Mouse (Mus musculus) CH12.LX (cell line): ENCODE results near the gene Afg3l1. TPM values are rescaled to one million over a fixed set of nuclear protein-coding genes. Genes with fewer than 3 reads are reported as not detected.

Experiments used
- DNase-seq: peaks from one replicate; pipeline ENCODE4 v3.0.0-alpha.2; 2013; ENCODE audit errors: extremely low read depth
- H3K27ac ChIP-seq: 2 replicates; pipeline ENCODE4 v1.5.1; 2012; ENCODE audit warnings: low read depth, mild to moderate bottlenecking, control low read depth, moderate library complexity; ENCODE audit not compliant: insufficient read depth
- H3K27me3 ChIP-seq: replicated peaks from 2 replicates; pipeline ENCODE3; 2012; ENCODE audit warnings: inconsistent platforms
- H3K36me3 ChIP-seq, 2 experiments: replicated peaks in 1 of 2; 2 replicates each; pipeline versions ENCODE3 to v1.6.1; 2012; ENCODE audit warnings: inconsistent platforms in 1 of 2, low read length in 1 of 2, mild to moderate bottlenecking in 1 of 2, mixed read lengths in 1 of 2, moderate library complexity in 1 of 2; ENCODE audit not compliant: control insufficient read depth in 1 of 2, insufficient read depth in 1 of 2
- H3K4me1 ChIP-seq, 2 experiments: 2 replicates each; pipeline ENCODE4 v1.6.1; 2012; ENCODE audit warnings: inconsistent platforms in 1 of 2, moderate library complexity in 1 of 2; ENCODE audit not compliant: insufficient read depth in 2 of 2, control insufficient read depth in 1 of 2
- H3K4me2 ChIP-seq: 2 replicates; pipeline ENCODE4 v1.6.1; 2012; ENCODE audit warnings: low read depth, mild to moderate bottlenecking, control low read depth; ENCODE audit not compliant: poor library complexity, insufficient read depth, severe bottlenecking
- H3K4me3 ChIP-seq, 3 experiments: fragments of 150-350 bp in 1 of 3; sonication (generic) in 1 of 3; replicated peaks in 1 of 3; 2 replicates each; pipeline versions ENCODE3 to v1.5.1; 2011 to 2012; ENCODE audit warnings: low read depth in 2 of 3, low read length in 2 of 3, mild to moderate bottlenecking in 2 of 3, moderate library complexity in 2 of 3, control low read depth in 1 of 3, improper control_type of control experiment in 1 of 3, inconsistent platforms in 1 of 3, mixed read lengths in 1 of 3; ENCODE audit not compliant: poor library complexity in 1 of 3
- H3K79me2 ChIP-seq: replicated peaks from 2 replicates; pipeline ENCODE4 v1.6.1; 2012; ENCODE audit warnings: mild to moderate bottlenecking, moderate library complexity; ENCODE audit not compliant: control insufficient read depth, poor library complexity, insufficient read depth, severe bottlenecking; ENCODE audit errors: extremely low read depth
- H3K9ac ChIP-seq: 2 replicates; pipeline ENCODE4 v1.6.1; 2012; ENCODE audit warnings: low read depth, mild to moderate bottlenecking, control low read depth, moderate library complexity; ENCODE audit not compliant: insufficient read depth
- H3K9me3 ChIP-seq: replicated peaks from 2 replicates; pipeline ENCODE3; 2012; ENCODE audit warnings: low read length, inconsistent platforms, mixed read lengths
- BHLHE40 ChIP-seq: IDR thresholded peaks from 2 replicates; pipeline ENCODE4 v1.6.1; 2011; ENCODE audit warnings: mild to moderate bottlenecking, low read depth, low read length, improper control_type of control experiment
- CHD1 ChIP-seq: IDR thresholded peaks from 2 replicates; pipeline ENCODE4 v1.6.1; 2012; ENCODE audit warnings: low read depth, low read length, improper control_type of control experiment, inconsistent platforms
- CHD2 ChIP-seq: IDR thresholded peaks from 2 replicates; pipeline ENCODE4 v1.6.1; 2011; ENCODE audit warnings: low read length, improper control_type of control experiment
- CTCF ChIP-seq, 2 experiments: IDR thresholded peaks in 1 of 2; conservative IDR thresholded peaks in 1 of 2; 2 replicates each; pipeline ENCODE4 v1.5.1; 2011 to 2012; ENCODE audit warnings: low read depth in 2 of 2, low read length in 2 of 2, improper control_type of control experiment in 1 of 2, inconsistent platforms in 1 of 2, mild to moderate bottlenecking in 1 of 2, moderate library complexity in 1 of 2
- ETS1 ChIP-seq: conservative IDR thresholded peaks from 2 replicates; pipeline ENCODE4 v1.6.1; 2012; ENCODE audit warnings: low read depth, mild to moderate bottlenecking, inconsistent platforms, low read length, improper control_type of control experiment, moderate library complexity
- GABPA ChIP-seq: IDR thresholded peaks from 2 replicates; pipeline ENCODE4 v1.6.1; 2012; ENCODE audit warnings: low read depth, low read length, improper control_type of control experiment, inconsistent platforms; ENCODE audit not compliant: insufficient replicate concordance
- HCFC1 ChIP-seq: IDR thresholded peaks from 2 replicates; pipeline ENCODE4 v1.6.1; 2012; ENCODE audit warnings: low read depth, mild to moderate bottlenecking, inconsistent platforms, low read length, improper control_type of control experiment
- IRF4 ChIP-seq: IDR thresholded peaks from 2 replicates; pipeline ENCODE4 v1.6.1; 2014; ENCODE audit warnings: low read depth, mild to moderate bottlenecking, inconsistent platforms, low read length, improper control_type of control experiment
- JUN ChIP-seq: IDR thresholded peaks from 2 replicates; pipeline ENCODE4 v1.6.1; 2011; ENCODE audit warnings: low read depth, mild to moderate bottlenecking, low read length, improper control_type of control experiment, moderate library complexity; ENCODE audit not compliant: insufficient read depth
- JUND ChIP-seq: conservative IDR thresholded peaks from 2 replicates; pipeline ENCODE4 v1.6.1; 2011; ENCODE audit warnings: low read depth, low read length, improper control_type of control experiment
- KAT2A ChIP-seq: IDR thresholded peaks from 2 replicates; pipeline ENCODE4 v1.6.1; 2012; ENCODE audit warnings: low read length, improper control_type of control experiment, inconsistent platforms; ENCODE audit not compliant: insufficient replicate concordance
- MAX ChIP-seq: IDR thresholded peaks from 2 replicates; pipeline ENCODE4 v1.6.1; 2011; ENCODE audit warnings: low read length, improper control_type of control experiment
- MAZ ChIP-seq: IDR thresholded peaks from 2 replicates; pipeline ENCODE4 v1.6.1; 2012; ENCODE audit warnings: low read depth, mild to moderate bottlenecking, inconsistent platforms, low read length, improper control_type of control experiment, moderate library complexity
- MEF2A ChIP-seq: IDR thresholded peaks from 2 replicates; pipeline ENCODE4 v1.6.1; 2014; ENCODE audit warnings: low read depth, mild to moderate bottlenecking, inconsistent platforms, low read length, improper control_type of control experiment, borderline replicate concordance
- MYC ChIP-seq: IDR thresholded peaks from 2 replicates; pipeline ENCODE4 v1.6.1; 2011; ENCODE audit warnings: low read depth, mild to moderate bottlenecking, improper control_type of control experiment, low read length
- NRF1 ChIP-seq: IDR thresholded peaks from 2 replicates; pipeline ENCODE4 v1.6.1; 2014; ENCODE audit warnings: low read depth, mild to moderate bottlenecking, inconsistent platforms, low read length, improper control_type of control experiment, moderate library complexity
- PAX5 ChIP-seq: IDR thresholded peaks from 2 replicates; pipeline ENCODE4 v1.6.1; 2012; ENCODE audit warnings: low read length, inconsistent platforms, mixed read lengths
- POLR2A ChIP-seq: IDR thresholded peaks from 2 replicates; pipeline ENCODE4 v1.6.1; 2011; ENCODE audit warnings: low read depth, mild to moderate bottlenecking, improper control_type of control experiment, low read length
- POLR2AphosphoS2 ChIP-seq: IDR thresholded peaks from 2 replicates; pipeline ENCODE4 v1.6.1; 2011; ENCODE audit warnings: low read depth, low read length, improper control_type of control experiment
- RAD21 ChIP-seq: IDR thresholded peaks from 2 replicates; pipeline ENCODE4 v1.6.1; 2011; ENCODE audit warnings: low read depth, mild to moderate bottlenecking, low read length, improper control_type of control experiment, moderate library complexity
- SIN3A ChIP-seq: IDR thresholded peaks from 2 replicates; pipeline ENCODE4 v1.6.1; 2012; ENCODE audit warnings: low read length, improper control_type of control experiment, inconsistent platforms
- SMC3 ChIP-seq: IDR thresholded peaks from 2 replicates; pipeline ENCODE4 v1.6.1; 2011; ENCODE audit warnings: low read depth, low read length, improper control_type of control experiment
- TBP ChIP-seq: conservative IDR thresholded peaks from 2 replicates; pipeline ENCODE4 v1.6.1; 2011; ENCODE audit warnings: low read depth, low read length, improper control_type of control experiment
- TCF12 ChIP-seq: IDR thresholded peaks from 2 replicates; pipeline ENCODE4 v1.6.1; 2014; ENCODE audit warnings: low read depth, mild to moderate bottlenecking, inconsistent platforms, low read length, improper control_type of control experiment
- UBTF ChIP-seq: IDR thresholded peaks from 2 replicates; pipeline ENCODE4 v1.6.1; 2012; ENCODE audit warnings: low read depth, mild to moderate bottlenecking, inconsistent platforms, low read length, improper control_type of control experiment, moderate library complexity
- USF1 ChIP-seq: IDR thresholded peaks from 2 replicates; pipeline ENCODE4 v1.6.1; 2014; ENCODE audit warnings: low read depth, mild to moderate bottlenecking, inconsistent platforms, low read length, improper control_type of control experiment
- USF2 ChIP-seq: conservative IDR thresholded peaks from 2 replicates; pipeline ENCODE4 v1.6.1; 2011; ENCODE audit warnings: low read depth, low read length, improper control_type of control experiment
- ZC3H11A ChIP-seq: IDR thresholded peaks from 2 replicates; pipeline ENCODE4 v1.6.1; 2012; ENCODE audit warnings: low read depth, mild to moderate bottlenecking, inconsistent platforms, low read length, improper control_type of control experiment
- ZKSCAN1 ChIP-seq: IDR thresholded peaks from 2 replicates; pipeline ENCODE4 v1.6.1; 2012; ENCODE audit warnings: low read depth, inconsistent platforms, low read length, improper control_type of control experiment, borderline replicate concordance
- ZMIZ1 ChIP-seq: IDR thresholded peaks from 2 replicates; pipeline ENCODE4 v1.6.1; 2012; ENCODE audit warnings: low read depth, mild to moderate bottlenecking, inconsistent platforms, low read length, improper control_type of control experiment
- ZNF384 ChIP-seq: IDR thresholded peaks from 2 replicates; pipeline ENCODE4 v1.6.1; 2012; ENCODE audit warnings: low read depth, low read length, improper control_type of control experiment, inconsistent platforms
- dilution Hi-C: fragments of 300-500 bp; cut with MboI; formaldehyde crosslinking; loops from 2 replicates; pipeline ENCODE4 v1.14.3; 2020; ENCODE audit warnings: low sequenced_read_pairs; ENCODE audit not compliant: extremely low pct_unique_long_range_greater_than_20kb, extremely low pct_ligation_motif_present
- in situ Hi-C: fragments of 300-500 bp; cut with MboI; formaldehyde crosslinking; loops from 3 replicates; pipeline ENCODE4 v1.14.3; 2019; ENCODE audit warnings: low sequenced_read_pairs, low pct_ligation_motif_present, low pct_unique_long_range_greater_than_20kb, mixed read lengths
- polyA plus RNA-seq: library from polyadenylated mRNA; unstranded; fragments of >175 nt; gene quantifications from 2 replicates; pipeline ENCODE4 v1.2.1, GENCODE M21; 2012; ENCODE audit warnings: low read depth; ENCODE audit not compliant: insufficient read length
- total RNA-seq, 2 experiments: library from RNA; depleted of rRNA; stranded (reverse); fragments of 300-350 nt in 1 of 2; fragments of >200 nt in 1 of 2; gene quantifications; 2 replicates each; pipeline ENCODE4 v1.2.3; 2012 to 2014

The Afg3l1 gene
- total and polyA plus RNA-seq, 3 experiments, result 20.3 to 47.6 (median 36.0) TPM

GRCm38 (mm10) chr8:123442351-123442750, 35.4 kb upstream of the Afg3l1 start:
- no peak for DNase-seq
- Histone ChIP-seq H3K9ac (no peak overlapping the region), H3K79me2 (no peaks in the 10 kb centered on the region), H3K27me3 (no peaks in the 10 kb centered on the region), H3K4me1 (peaks cover 10 to 13% of the 10 kb centered on the region in 2 experiments), H3K9me3 (peaks cover 11% of the 10 kb centered on the region), H3K4me2 (no peak overlapping the region), H3K27ac (no peak overlapping the region), H3K36me3 (peaks cover 0 to 14% of the 10 kb centered on the region in 2 experiments), H3K4me3 (peak overlapping the region in 1 of 3 experiments; percentile 57)
- dilution Hi-C loops (no loop called here), in situ Hi-C loops (no loop called here)
- TF ChIP-seq KAT2A (0 out of 2 replicates have a peak, but pooled peaks have one; percentile 6), MEF2A (no peak)

- in situ Hi-C loops, result no loop called here
- TF ChIP-seq POLR2AphosphoS2, result 0 out of 2 replicates have a peak, but pooled peaks have one; percentile 52
- peak; percentile 71; the same call in 1 of the 2 replicates for TF ChIP-seq CHD2
- TF ChIP-seq USF1, result no peak
- TF ChIP-seq POLR2A, result peak; percentile 71
- no peak for TF ChIP-seq PAX5
- 0 out of 2 replicates have a peak, but pooled peaks have one; percentile 48 for TF ChIP-seq MYC
- TF ChIP-seq ZMIZ1, result peak; percentile 64
- peak; percentile 34; the same call in 1 of the 2 replicates for TF ChIP-seq JUND
- peak; percentile 78; the same call in 1 of the 2 replicates for TF ChIP-seq MAX
- TF ChIP-seq NRF1, result peak; percentile 50
- TF ChIP-seq BHLHE40, result no peak
- no peak for TF ChIP-seq ZC3H11A
- TF ChIP-seq CHD1, result no peak
- TF ChIP-seq TBP, result peak; percentile 55; the same call in 1 of the 2 replicates
- no peak for TF ChIP-seq MEF2A
- TF ChIP-seq TCF12, result peak; percentile 66
- peak; percentile 22 to 71; a peak in 2 of 4 replicates for TF ChIP-seq CTCF (conservative IDR thresholded peaks at IDR 0.05 in 1 of 2, IDR thresholded peaks at IDR 0.05 in 1 of 2; ENCODE audit: low read depth in 2 of 2, low read length in 2 of 2)
- TF ChIP-seq IRF4, result peak; percentile 70; the same call in 1 of the 2 replicates
- peak; percentile 33; the same call in 1 of the 2 replicates for TF ChIP-seq ETS1
- TF ChIP-seq HCFC1, result peak; percentile 70
- TF ChIP-seq MAZ, result 0 out of 2 replicates have a peak, but pooled peaks have one; percentile 21
- peak; percentile 43; the same call in 1 of the 2 replicates for TF ChIP-seq UBTF
- TF ChIP-seq RAD21, result peak; percentile 26
- peak; percentile 50 for TF ChIP-seq SMC3
- no peak for TF ChIP-seq ZKSCAN1
- peak; percentile 41; the same call in 1 of the 2 replicates for TF ChIP-seq ZNF384
- TF ChIP-seq USF2, result no peak
- TF ChIP-seq GABPA, result peak; percentile 24; the same call in 1 of the 2 replicates
- peak; percentile 46 for TF ChIP-seq SIN3A
- peak; percentile 27; the same call in 1 of the 2 replicates for TF ChIP-seq JUN
Measured at GRCm38 (mm10) chr8:123442871-123443575, 34.7 kb upstream of the Afg3l1 start.

More at GRCm38 (mm10) chr8:123442871-123443575, 34.7 kb upstream of the Afg3l1 start:
- H3K79me2 ChIP-seq, result no peaks in the 10 kb centered on the region
- H3K27ac ChIP-seq, result peak overlapping the region; percentile 30; the same call in 1 of the 2 replicates
- H3K4me1 ChIP-seq, result peaks cover 10 to 13% of the 10 kb centered on the region in 2 experiments
- dilution Hi-C loops, result no loop called here
- peak overlapping the region; percentile 67 for H3K4me2 ChIP-seq
- H3K36me3 ChIP-seq, result peaks cover 0 to 18% of the 10 kb centered on the region in 2 experiments
- H3K27me3 ChIP-seq, result no peaks in the 10 kb centered on the region
- H3K4me3 ChIP-seq, result peak overlapping the region; percentile 57 to 83 (median 59)
- peak; percentile 84 for DNase-seq
- H3K9me3 ChIP-seq, result peaks cover 7% of the 10 kb centered on the region
- peak overlapping the region; percentile 79 for H3K9ac ChIP-seq
